Mouse (Mus musculus): ENCODE measurements around the gene Pgpep1l. TPM values are rescaled to one million over a fixed set of nuclear protein-coding genes. Genes with fewer than 3 reads are reported as not detected.

The Pgpep1l gene
- polyA plus RNA-seq (2012; rRNA removed), result not detected in 2 replicates

DNA sequence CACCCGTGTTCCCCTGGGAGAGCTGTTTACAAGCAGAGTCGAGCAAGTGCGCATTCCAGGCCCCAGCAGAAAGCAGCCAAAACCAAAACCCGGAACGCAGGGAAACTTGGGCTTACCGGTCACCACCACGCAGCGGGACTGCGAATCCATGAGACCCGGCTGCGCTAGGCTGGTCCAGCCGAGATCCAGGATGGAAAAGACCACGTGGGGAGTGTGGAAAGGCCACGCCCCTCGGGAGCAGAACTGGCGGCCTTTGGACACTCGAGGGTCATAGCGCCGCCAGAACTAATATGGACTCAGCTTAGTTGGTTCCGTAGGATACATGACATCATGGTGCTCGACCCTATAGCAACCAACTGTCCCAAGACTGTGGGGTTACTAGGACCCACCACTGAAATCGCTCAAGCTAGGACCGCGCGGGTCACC is at the start of gene Pgpep1l:
Gene Pgpep1l (minus strand): TSS at position 206 of the 426 bp plus-strand sequence.
- H3K27me3 ChIP-seq (ENCODE audit: control insufficient read depth, insufficient read depth, low read length), result no peaks in the 10 kb centered on the region
- no peak within 1 kb of the TSS for H3K27ac ChIP-seq (ENCODE audit: insufficient read depth, low read depth, low read length)
- 7% methylated on average over 25 of the region's 25 CpGs for WGBS
- no peak for TF ChIP-seq POLR2A (IDR thresholded peaks at IDR 0.05; ENCODE audit: low read depth, low read length)
- TF ChIP-seq CTCF (IDR thresholded peaks at IDR 0.05; ENCODE audit: extremely low read depth, insufficient read length, insufficient replicate concordance, low read depth, low read length), result no peak
- H3K4me1 ChIP-seq (ENCODE audit: control insufficient read depth, insufficient read depth, insufficient read length, low read length), result no peaks in the 10 kb centered on the region; the same call in 1 of the 2 replicates
- peak within 1 kb of the TSS; percentile 39 for H3K4me3 ChIP-seq (ENCODE audit: low read depth, low read length)
- no peaks in the 10 kb centered on the region for H3K36me3 ChIP-seq (ENCODE audit: control insufficient read depth, insufficient read depth, low read length)

DNA sequence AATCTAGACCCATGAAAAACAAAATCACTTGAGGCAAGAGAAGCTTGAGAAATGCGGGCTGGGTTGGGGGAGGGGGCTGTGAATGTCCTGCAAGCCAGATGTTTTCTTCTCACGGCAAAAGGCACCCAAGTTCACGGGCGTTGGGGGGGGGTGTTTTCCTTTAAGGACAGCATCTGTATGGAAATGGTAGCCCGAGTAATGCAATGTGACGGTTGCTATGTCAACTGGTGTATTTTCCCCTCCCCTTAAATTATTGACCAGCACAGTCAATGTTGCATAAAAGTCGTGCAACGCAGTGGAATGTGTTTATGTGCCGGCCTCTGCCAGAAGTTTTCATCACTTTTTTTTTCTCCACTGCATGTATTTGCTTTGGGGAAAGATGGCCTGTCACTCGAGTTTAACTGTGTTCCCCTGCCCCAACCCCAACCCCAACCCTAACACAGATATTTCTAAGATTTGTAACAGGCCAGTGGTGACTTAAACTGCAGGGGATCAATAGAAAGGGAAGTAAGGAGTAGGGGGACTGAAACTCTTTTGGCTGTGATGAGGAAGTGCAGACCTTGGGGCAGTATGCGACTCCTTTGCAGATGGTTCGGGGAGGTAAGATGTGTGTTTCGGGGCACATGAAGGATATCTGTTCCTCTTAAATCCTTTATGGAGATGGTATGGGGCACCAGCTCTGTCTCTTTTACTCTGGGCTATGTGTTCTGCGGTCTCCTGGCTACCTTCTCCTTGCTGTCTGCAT is 49.2 kb upstream of the Pgpep1l start:
- WGBS, result 63% methylated on average over 14 of the region's 14 CpGs
- Histone ChIP-seq H3K4me3 (ENCODE audit: low read depth, low read length) (no peak overlapping the region), H3K4me1 (ENCODE audit: control insufficient read depth, insufficient read depth, insufficient read length, low read length) (no peaks in the 10 kb centered on the region), H3K36me3 (ENCODE audit: control insufficient read depth, insufficient read depth, low read length) (no peaks in the 10 kb centered on the region), H3K27ac (ENCODE audit: insufficient read depth, low read depth, low read length) (no peak overlapping the region), H3K27me3 (ENCODE audit: control insufficient read depth, insufficient read depth, low read length) (no peaks in the 10 kb centered on the region)
- TF ChIP-seq POLR2A (IDR thresholded peaks at IDR 0.05; ENCODE audit: low read depth, low read length), result no peak
- TF ChIP-seq CTCF (IDR thresholded peaks at IDR 0.05; ENCODE audit: extremely low read depth, insufficient read length, insufficient replicate concordance, low read depth, low read length), result no peak

DNA sequence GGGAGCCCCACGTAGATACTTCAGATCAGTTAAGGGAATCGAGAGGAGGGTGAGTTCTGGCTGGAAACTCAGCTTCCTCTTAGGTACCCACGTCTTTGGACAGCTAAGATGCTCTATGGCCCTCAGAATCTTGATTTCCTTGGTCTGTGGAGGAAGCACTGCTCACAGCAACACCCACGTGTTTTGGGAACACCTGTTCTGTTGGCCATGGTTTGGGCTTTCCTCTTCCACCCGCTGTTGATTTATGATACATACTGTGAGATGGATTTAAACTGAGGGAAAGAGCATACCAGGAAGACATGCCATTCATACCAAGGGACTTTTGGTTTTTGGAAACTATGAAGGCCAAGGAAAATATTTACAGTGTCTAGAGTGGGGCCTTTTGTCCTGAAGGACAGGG is 48.4 kb upstream of the Pgpep1l start:
- Histone ChIP-seq H3K4me1 (ENCODE audit: control insufficient read depth, insufficient read depth, insufficient read length, low read length) (no peaks in the 10 kb centered on the region), H3K27ac (ENCODE audit: insufficient read depth, low read depth, low read length) (no peak overlapping the region), H3K27me3 (ENCODE audit: control insufficient read depth, insufficient read depth, low read length) (no peaks in the 10 kb centered on the region), H3K4me3 (ENCODE audit: low read depth, low read length) (no peak overlapping the region), H3K36me3 (ENCODE audit: control insufficient read depth, insufficient read depth, low read length) (no peaks in the 10 kb centered on the region)
- TF ChIP-seq POLR2A (IDR thresholded peaks at IDR 0.05; ENCODE audit: low read depth, low read length), result no peak
- TF ChIP-seq CTCF (IDR thresholded peaks at IDR 0.05; ENCODE audit: extremely low read depth, insufficient read length, insufficient replicate concordance, low read depth, low read length), result no peak
- WGBS, result 58% methylated on average over 5 of the region's 5 CpGs

DNA sequence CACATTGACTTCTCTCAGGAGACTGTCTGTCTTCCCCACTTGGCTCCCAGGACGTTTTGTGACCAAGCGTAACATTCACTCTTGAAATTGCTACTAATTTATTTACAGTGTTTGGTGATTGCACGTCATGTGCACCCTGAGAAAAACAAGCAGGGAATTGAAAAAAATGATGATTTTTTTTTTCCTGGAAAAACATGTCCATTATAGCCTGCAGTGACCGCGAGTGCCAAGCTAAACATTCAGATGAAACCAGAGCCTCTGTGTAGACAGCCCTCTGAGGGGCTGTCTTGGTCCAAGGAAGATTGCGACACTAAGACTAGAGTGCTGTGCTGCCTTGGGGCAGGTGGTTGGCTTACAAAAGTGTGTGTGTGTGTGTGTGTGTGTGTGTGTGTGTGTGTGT is 47.4 kb upstream of the Pgpep1l start:
- Histone ChIP-seq H3K4me1 (ENCODE audit: control insufficient read depth, insufficient read depth, insufficient read length, low read length) (peaks cover 4% of the 10 kb centered on the region; the same call in 1 of the 2 replicates), H3K27me3 (ENCODE audit: control insufficient read depth, insufficient read depth, low read length) (no peaks in the 10 kb centered on the region), H3K4me3 (ENCODE audit: low read depth, low read length) (no peak overlapping the region), H3K27ac (ENCODE audit: insufficient read depth, low read depth, low read length) (no peak overlapping the region), H3K36me3 (ENCODE audit: control insufficient read depth, insufficient read depth, low read length) (no peaks in the 10 kb centered on the region)
- 79% methylated on average over 6 of the region's 6 CpGs for WGBS
- TF ChIP-seq CTCF (IDR thresholded peaks at IDR 0.05; ENCODE audit: extremely low read depth, insufficient read length, insufficient replicate concordance, low read depth, low read length) (no peak), POLR2A (IDR thresholded peaks at IDR 0.05; ENCODE audit: low read depth, low read length) (no peak)

DNA sequence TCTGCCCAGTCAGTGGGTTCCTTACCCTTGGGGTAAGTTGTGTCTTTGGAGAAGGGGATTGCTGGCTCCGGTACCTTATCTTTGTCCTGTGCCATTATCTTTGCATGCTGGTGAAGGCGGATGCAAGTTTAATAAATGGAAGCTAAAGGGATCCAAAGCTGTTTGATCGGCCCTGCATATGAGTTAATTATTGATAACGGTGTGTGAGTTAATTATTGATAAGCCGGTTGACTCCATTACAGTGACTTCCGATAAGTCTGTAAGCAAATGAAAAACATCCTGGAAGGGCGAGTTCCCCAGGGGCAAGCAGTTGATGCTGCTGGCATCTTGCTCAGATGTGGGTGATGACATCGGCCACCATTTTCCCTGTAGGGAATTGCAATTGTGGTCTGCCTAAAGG is 42.7 kb upstream of the Pgpep1l start:
- peaks cover 7% of the 10 kb centered on the region; the same call in 1 of the 2 replicates for H3K4me1 ChIP-seq (ENCODE audit: control insufficient read depth, insufficient read depth, insufficient read length, low read length)
- H3K4me3 ChIP-seq (ENCODE audit: low read depth, low read length), result no peak overlapping the region
- WGBS, result 32% methylated on average over 8 of the region's 8 CpGs
- no peaks in the 10 kb centered on the region for H3K27me3 ChIP-seq (ENCODE audit: control insufficient read depth, insufficient read depth, low read length)
- H3K36me3 ChIP-seq (ENCODE audit: control insufficient read depth, insufficient read depth, low read length), result no peaks in the 10 kb centered on the region
- TF ChIP-seq CTCF (IDR thresholded peaks at IDR 0.05; ENCODE audit: extremely low read depth, insufficient read length, insufficient replicate concordance, low read depth, low read length) (no peak), POLR2A (IDR thresholded peaks at IDR 0.05; ENCODE audit: low read depth, low read length) (no peak)
- no peak overlapping the region for H3K27ac ChIP-seq (ENCODE audit: insufficient read depth, low read depth, low read length)

DNA sequence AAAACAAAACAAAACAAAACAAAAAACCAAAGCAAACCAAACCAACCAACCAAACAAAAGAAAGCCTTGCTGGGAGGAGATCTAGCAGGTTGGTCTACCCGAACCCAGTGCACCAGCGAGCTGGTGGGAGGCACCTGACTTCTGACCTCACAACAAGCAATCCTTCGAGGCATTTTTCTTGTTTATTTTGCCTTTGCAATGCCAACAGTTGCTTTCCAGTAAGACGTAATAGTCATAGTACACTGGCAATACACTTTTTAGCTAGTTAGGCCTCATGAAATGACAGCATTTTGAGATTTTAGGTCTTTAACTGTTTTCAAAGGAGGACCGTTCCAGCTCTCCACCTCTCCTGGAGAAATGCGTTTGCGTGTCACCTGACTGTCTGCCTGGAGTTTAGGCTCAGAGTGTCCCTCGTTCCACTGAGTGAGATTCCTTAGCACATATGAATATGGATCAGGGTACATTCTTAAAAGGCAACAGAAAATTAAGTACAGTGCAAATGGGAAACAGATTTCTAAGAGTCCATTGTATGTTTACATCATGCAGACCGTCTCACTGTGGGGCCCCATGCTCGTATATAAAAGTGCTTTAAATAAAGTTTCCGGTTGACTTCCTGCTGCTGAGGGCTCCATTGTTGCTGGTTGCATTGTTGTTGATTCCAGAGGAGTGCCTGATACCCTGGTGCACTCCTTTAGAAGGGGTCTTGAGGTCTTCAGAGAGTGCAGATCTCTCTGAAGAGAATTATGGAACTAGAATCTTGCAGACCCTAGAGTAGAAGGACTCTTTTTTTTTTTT is 41.9 kb upstream of the Pgpep1l start:
- no peaks in the 10 kb centered on the region for H3K27me3 ChIP-seq (ENCODE audit: control insufficient read depth, insufficient read depth, low read length)
- whole genome bisulfite sequencing, result 82% methylated on average over 11 of the region's 11 CpGs
- no peaks in the 10 kb centered on the region for H3K36me3 ChIP-seq (ENCODE audit: control insufficient read depth, insufficient read depth, low read length)
- peaks cover 7% of the 10 kb centered on the region; the same call in 1 of the 2 replicates for H3K4me1 ChIP-seq (ENCODE audit: control insufficient read depth, insufficient read depth, insufficient read length, low read length)
- no peak overlapping the region for H3K4me3 ChIP-seq (ENCODE audit: low read depth, low read length)
- TF ChIP-seq CTCF (IDR thresholded peaks at IDR 0.05; ENCODE audit: extremely low read depth, insufficient read length, insufficient replicate concordance, low read depth, low read length) (no peak), POLR2A (IDR thresholded peaks at IDR 0.05; ENCODE audit: low read depth, low read length) (no peak)
- no peak overlapping the region for H3K27ac ChIP-seq (ENCODE audit: insufficient read depth, low read depth, low read length)

DNA sequence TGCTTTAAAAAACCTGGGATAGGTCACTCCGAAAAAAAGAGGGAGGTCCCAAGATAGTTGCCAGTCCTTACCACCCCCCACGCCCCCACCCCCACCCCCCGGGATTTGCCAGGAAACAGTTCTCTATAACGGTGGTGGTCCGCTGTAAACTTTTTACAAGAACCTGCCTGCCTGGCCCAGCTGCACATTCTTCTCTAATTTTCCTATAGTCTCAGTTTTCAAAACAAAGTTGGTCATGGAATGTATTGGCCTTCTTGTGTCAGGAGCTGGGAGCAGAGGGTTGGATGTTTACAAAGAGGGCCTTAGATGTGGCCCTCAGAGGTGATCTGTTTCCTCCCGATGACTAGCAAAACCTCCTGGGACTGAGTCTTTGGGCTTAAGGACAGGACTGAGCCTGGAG is 39.7 kb upstream of the Pgpep1l start:
- TF ChIP-seq POLR2A (IDR thresholded peaks at IDR 0.05; ENCODE audit: low read depth, low read length), result no peak
- TF ChIP-seq CTCF (IDR thresholded peaks at IDR 0.05; ENCODE audit: extremely low read depth, insufficient read length, insufficient replicate concordance, low read depth, low read length), result no peak
- WGBS, result 72% methylated on average over 6 of the region's 6 CpGs
- Histone ChIP-seq H3K27me3 (ENCODE audit: control insufficient read depth, insufficient read depth, low read length) (no peaks in the 10 kb centered on the region), H3K4me3 (ENCODE audit: low read depth, low read length) (no peak overlapping the region), H3K36me3 (ENCODE audit: control insufficient read depth, insufficient read depth, low read length) (no peaks in the 10 kb centered on the region), H3K27ac (ENCODE audit: insufficient read depth, low read depth, low read length) (no peak overlapping the region), H3K4me1 (ENCODE audit: control insufficient read depth, insufficient read depth, insufficient read length, low read length) (peaks cover 7% of the 10 kb centered on the region; the same call in 1 of the 2 replicates)

Data from small intestine, adult 2 months (tissue).